Mouse (Mus musculus) gonadal fat pad, adult 2 months (tissue): ENCODE data around the gene Adprhl1. TPM values are rescaled to one million over a fixed set of nuclear protein-coding genes. Genes with fewer than 3 reads are reported as not detected.

Source experiments
- DNase-seq: peaks from one replicate; pipeline ENCODE4 v3.0.0-alpha.2; 2012; ENCODE audit warnings: low read depth
- polyA plus RNA-seq: library from polyadenylated mRNA; depleted of rRNA; stranded (reverse); fragments of >200 nt; gene quantifications from 2 replicates; pipeline ENCODE4 v1.2.3, GENCODE M21; 2012

The Adprhl1 gene
- polyA plus RNA-seq, 1 experiment, result 0.41 TPM

DNA sequence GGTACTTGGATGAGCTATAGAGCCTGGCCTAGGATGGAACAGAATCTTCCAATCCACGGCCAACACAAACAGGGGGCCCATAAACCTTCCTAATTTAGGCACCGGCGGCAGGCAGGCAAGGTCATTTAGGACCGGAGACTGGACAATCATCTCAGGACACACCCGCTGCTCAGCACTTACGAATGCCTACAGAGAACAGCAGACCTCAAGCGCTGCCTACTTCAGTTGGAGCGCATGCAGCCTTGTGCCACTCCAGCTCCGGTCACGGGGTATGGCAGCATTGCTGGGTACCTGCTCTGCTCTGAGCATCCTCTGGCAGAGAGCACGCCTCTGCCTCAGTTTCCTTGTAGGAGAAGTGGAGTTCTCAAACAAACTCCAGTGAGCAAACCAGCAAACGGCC, 24.2 kb downstream of the Adprhl1 start:
- DNase-seq, result no peak

DNA sequence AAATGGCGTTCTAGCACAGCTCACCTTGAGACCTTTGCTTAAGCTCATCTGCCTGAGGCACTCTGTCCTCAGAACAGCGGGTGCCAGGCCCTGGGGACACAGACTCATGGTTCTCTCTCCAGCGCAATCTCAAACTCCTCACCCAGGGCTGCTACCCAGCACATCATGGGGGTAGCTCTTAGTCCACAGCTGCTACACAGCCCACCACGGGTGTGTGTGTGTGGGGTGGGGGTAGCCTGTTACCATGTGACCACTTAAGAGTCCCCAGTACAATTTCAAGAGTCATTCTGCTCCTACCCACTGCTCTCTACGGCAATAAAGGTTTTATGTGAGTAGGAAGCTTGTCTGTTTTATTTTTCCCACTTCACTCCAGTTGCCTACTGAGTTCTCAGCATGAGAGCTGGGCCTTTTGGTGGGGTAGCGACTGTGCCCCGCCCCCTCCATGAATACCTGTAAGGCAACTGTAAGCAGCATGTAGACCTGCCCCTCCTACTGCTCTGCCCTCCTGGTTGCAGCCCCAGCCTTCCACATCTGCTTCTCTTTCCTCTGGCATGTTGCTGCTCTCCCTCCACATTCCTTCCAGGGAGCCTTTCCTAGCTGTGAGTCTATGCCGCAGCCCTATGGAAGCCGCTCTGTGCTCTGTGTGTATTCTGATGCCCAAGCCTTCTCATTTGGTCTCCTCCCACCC, 24.9 kb downstream of the Adprhl1 start:
- DNase-seq, result no peak

DNA sequence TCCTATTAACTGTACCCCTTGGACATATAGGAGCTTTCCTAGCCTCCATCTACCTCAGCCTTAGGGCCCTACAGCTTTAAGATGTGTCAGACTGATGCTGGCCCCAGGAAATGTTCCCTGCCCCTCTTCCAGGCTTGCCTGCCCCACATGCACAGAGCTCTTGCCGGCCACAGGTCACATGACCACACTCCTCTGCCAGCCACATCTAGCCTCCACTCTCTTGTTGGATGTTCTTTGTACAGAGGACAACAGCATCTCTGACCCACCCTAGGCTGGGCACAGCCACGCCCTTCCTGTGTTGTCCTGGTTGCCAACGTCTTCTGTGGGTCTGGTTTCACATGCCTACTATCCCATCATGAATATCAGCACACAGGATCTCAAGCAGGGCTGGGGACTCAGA, 26.8 kb downstream of the Adprhl1 start:
- no peak for DNase-seq

DNA sequence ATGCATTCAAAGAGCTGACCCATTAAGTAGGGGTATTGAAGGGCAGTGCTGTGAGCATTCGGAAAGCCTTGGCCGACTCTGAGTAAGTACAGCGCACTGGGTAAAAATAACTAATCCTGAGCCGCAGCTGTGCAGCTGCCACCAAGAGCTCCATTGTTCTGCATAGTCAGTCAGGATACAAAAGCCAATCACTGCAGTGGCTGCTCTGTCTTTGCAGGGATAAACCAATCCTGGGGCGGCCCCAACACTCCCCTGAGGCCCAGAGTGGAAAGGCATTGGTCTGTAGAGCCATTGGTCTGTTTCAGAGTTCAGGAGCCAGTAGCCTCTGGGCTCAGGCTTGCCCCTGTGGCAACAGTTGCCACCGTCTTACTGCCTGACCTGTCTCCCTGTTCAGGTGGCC, 27.7 kb downstream of the Adprhl1 start:
- DNase-seq, result no peak

DNA sequence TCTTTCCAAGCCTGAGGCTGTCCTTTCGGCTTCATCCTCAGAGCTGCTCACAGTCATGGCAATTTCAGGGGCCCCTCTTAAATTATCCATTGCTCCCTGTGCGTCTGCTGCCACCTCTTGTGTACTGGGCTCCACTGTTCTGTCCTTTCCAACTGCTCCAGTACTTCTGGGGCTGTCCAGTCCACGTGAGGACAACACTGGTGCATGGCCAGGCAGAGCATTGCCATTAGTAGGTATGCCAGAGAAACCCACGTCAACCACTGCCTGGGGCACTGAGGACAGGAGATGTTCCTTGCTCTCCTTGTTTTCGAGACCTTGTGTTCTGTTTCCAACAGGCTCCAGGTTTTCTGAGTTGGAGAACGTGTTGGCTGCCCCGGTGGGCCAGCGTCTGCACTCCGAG, 29.5 kb downstream of the Adprhl1 start:
- DNase-seq, result no peak

DNA sequence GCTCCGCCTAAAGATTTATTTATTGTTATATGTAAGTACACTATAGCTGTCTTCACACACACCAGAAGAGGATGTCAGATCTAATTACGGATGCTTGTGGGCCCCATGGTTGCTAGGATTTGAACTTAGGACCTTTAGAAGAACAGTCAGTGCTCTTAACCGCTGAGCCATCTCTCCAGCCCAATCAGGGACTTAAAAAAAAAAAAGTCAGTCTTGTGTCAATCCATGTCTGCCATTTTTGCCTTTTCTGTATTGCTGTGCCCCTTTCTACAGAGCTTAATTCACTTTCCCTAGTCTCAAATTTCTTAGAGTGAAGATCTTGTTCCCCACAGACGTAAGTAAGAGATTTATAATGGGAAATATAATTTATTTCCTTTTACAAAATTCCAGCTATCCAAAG, 35.5 kb downstream of the Adprhl1 start:
- DNase-seq, result no peak

DNA sequence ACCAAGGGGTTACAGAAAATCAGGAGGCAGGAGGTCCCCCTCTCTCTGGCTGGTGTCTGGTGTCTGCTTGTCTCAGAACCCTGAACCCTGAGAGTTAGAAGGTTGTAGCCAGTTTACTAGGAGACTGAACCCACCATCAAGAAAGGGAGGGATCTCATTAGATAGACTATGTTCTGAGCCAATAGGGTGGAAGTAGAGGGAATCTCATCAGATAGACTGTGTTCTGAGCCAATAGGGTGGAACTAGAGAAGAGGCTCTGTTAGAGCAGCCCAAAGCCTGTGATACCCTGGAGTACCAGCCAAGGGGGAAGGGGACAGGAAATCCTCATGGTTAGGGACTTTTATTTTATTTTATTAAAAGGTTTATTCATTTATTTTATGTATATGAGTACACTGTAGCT, 36.0 kb downstream of the Adprhl1 start:
- DNase-seq, result no peak

DNA sequence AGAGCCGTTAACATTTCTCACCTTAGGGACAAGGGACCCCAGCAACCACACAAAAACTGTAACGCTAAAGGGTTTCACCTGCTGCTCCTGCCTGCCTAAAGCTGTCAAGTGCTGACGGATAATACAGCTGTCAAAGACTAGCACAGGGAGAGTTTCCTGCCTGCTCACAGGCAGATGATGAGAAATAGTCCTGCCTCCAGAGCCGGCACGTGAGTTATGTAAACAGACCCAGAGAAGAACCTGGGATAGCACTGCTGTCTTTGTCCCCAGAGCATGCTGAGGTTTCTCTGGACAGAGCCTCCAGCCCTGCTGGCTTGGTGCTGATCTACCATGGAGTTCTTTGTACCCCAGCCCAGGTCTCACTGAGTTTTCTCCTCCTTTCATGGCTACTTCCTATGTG, 36.9 kb downstream of the Adprhl1 start:
- no peak for DNase-seq

DNA sequence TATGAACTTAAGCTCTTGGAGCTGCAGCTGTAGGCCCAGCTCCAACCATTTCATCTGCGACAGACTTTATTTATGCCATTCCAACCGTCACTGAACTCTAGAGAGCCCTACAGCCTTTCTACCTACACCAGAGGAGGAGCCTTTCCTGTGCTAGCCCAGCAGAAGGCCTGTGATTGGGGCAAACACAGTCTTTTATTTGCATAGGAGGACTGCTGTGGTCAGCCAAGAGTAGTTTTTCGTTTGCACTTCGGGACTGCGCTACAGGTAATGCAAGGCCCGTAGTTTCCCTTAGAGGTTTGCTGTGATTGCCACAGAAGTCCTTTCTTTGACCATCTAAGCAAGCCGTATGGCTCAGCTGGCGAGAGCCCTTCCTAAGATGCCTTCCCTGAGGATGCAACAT, 37.6 kb downstream of the Adprhl1 start:
- no peak for DNase-seq

DNA sequence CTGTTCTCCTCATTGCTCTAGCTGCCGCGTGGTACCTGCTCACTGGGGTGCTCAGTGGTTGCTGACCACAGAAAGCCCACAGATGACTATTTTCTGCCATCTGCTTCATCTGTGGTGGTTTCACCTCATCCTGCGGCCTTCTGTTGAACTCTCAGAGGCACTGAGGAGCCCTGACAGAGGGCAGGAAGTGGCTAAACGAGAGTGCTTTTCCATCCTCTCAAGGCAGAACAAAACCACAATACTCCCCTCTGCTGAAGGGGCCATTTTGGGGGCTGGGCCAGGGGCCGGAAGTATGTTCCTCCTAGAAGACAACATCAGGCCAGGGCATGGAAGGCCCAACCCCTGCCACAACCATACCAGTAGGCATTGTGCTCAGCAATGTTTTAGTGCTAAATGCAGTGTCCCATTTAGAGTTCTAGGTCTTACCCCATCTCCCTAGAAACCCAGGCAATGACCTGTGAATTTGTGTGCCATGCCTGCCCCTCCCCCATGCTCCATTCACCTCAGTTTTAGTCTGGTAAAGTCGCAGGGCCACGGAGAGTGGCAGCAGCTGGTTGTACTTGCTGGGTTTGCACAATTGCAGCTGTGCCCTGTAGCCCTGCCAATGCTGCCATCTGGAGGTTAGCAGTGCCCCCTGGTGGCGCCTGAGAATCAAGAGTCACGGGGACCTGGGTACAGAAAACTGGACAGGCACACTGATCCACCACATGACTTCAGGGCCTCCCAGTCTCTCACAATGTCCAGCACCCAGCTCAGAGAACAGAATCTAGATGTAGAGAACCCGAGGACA, 40.3 kb downstream of the Adprhl1 start:
- no peak for DNase-seq

DNA sequence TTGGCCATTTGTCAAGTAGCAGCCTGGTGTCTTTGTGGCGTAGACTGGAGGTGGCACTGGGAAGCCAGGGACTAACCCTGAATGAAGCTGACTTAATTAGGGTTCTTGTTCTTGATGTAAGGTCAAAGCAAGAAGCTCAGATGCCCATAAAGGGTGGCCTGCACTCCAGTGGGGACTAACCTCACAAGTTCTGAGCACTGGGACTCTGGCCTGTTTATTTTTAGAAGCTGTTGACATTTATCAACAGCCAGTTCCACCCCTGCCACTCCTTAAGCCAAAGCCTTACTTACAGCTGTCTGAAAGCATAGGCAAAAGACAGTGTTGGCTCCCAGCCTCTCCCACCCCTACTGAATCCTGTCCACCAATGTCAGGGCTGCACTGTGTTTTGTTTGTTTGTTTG, 44.2 kb downstream of the Adprhl1 start:
- DNase-seq, result no peak

DNA sequence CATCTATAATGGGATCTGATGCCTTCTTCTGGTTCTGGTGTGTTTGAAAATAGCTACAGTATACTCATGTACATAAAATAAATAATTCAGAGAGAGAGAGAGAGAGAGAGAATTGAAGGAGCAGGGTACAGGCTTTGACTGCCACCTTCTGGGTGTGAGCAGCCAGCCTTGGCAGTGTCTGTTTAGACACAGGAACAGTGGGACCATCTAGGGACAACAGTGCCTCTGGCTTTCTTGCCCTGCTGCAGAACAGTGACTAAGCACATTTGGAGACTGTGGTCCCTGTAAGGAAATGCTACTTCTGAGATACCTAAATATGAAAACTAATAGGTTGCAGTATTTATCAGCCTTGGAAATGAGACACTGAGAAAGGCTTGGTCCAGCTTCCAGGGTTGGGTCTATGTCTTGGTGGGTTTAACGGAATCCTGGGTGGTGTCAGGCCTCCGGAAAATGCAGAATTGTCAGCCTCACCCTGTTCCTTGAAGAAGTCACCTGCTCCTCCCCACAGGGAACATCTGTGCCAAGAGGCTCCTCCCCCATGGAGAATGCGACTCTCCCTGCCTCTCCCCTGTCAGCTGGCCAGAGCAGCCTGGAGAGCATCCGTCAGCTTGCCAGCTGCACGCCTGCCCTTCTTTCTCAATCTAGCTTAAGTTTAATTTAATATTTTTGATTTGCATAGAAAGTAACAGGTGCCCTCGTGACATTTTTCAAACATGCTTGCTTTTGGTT, 45.2 kb downstream of the Adprhl1 start:
- DNase-seq, result no peak

DNA sequence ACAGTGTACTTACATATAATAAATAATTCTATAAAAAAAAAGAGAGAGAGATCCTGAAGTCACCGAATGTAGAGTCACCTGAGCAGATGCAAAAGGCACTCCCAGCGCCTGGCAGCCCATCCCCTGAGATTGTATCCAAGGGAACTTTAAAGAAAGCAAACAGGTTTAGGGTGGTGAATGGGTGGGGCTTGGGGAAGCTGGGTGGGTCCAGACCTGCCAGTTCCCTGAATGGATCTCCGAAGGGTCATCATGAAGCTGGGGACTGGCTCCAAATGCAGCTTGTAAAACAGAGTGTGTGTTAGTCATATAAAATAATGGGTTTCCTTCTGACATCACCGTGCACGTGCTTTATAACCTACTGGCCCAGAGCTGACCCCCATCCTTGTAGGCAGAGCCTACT, 47.7 kb downstream of the Adprhl1 start:
- DNase-seq, result no peak

DNA sequence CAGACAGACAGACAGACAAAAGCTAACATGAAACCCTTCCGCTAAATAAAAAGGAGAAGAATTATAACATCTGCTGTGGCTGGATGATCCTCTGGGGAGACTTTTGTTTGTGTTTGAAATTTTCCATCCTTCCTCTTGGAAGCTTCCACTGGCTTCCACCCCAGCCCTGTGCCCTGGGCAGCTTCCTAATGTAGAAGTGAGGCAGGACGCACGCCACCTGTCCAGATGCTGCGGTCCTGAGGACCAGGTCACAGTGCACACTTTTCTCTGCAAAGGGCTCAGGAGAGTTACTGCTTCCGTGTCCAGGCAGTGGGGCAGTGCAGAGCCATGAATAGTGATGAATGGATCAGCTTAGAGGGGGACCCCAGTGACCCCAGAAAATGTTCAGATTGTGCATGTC, 48.7 kb downstream of the Adprhl1 start:
- no peak for DNase-seq

DNA sequence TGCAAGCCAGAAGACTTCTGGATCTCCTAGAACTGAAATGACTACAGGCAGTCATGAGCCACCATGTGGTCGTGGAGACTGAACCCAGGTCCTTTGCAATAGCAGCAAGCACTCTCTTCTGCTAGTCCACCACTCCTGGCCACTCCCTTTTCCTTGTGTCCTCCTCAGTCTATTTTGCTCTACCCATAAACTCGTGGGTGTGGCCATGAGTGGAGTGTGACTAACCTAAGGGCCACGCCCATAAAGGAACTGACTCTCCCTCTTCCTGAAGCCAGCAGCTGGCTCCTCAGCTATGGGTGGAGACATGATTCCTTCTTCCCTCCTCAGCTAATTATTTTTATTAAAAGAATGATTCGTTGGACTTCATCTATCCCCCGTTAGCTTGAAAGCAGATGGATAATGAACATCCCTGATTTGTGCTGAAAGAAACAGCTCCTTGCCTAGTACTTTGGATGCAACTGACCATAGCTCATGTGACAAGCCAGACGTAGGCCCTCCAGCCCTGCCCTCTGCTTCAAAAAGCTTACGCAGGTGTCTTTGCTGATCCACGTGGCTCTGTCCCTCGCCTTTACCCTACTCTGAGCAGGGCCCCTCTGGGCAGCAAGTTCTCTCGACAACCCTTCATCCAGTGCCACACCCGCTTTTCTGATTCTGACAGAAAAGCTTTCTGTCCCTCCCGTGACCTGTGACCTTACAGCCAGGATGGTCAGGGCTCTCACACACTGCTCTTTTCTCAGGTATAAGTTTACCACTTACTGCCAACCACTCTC, 49.4 kb downstream of the Adprhl1 start:
- no peak for DNase-seq

DNA sequence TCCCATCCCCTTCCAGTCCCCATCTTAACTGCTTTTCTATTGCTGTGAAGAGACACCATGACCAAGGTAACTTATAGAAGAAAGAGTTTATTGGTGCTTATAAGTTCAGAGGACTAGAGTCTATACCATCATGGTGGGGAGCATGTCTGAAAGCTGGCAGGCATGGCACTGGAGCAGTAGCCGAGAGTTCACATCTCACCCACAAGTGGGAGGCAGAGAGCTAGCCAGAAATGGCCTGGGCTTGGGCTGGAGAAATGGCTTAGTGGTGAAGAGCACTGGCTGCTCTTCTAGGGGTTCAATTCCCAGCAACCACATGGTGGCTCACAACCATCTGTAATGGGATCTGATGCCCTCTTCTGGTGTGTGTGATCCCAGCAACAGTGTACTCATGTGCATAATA, 50.5 kb downstream of the Adprhl1 start:
- no peak for DNase-seq

DNA sequence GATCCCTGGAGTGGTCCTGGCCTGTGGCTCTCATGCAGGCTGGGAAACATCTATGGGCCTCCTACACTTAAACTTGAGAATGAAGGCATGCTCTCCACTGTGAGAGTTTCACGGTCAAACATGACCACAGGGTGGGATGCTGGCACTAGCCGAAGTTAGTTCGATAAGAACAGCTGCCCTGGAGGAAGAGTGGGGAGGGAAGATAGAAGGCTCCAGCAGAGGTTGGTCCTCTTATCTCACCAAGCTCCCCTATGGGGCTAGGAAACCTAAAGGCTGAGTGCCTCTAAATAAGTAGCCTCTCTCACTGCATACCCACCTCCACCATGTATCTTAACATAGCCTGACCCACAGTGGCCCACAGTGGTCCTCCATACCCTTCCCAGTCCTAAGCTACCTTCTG, 51.2 kb downstream of the Adprhl1 start:
- DNase-seq, result no peak

DNA sequence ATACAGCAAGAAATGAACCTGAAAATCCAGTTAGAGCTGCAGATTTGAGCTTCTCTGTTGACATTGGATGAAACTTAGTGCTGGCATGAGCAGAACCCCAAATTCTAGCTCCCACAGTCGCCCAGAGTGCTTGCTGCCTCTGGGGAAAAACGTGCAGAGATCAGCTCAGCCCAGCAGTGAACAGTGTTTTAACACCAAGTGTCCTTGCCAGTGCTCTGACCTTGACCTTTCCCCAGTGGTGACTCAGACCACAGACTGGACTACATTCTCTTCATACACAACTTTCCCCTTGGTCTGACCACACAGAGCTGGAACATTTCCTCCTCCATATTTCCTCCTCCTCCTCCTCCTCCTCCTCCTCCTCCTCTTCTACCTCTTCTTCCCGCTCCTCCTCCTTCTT, 51.9 kb downstream of the Adprhl1 start:
- DNase-seq, result no peak

DNA sequence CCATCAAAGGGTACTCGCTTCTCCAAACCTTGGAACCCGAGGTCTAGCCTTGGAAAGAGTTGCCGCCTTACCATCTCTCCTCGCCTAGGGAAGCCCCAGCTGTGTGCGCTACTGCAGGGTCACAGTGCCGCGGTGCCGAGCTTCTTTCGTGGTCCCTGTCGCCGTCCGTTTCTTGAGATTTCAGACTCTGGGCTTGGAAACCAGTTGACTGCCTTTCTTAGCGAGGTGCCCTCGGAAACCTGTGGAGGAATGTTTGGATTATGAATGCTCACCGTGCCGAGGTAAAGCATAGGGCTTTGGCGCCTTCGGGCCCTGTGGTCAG, 53.0 kb downstream of the Adprhl1 start:
- DNase-seq, result no peak

DNA sequence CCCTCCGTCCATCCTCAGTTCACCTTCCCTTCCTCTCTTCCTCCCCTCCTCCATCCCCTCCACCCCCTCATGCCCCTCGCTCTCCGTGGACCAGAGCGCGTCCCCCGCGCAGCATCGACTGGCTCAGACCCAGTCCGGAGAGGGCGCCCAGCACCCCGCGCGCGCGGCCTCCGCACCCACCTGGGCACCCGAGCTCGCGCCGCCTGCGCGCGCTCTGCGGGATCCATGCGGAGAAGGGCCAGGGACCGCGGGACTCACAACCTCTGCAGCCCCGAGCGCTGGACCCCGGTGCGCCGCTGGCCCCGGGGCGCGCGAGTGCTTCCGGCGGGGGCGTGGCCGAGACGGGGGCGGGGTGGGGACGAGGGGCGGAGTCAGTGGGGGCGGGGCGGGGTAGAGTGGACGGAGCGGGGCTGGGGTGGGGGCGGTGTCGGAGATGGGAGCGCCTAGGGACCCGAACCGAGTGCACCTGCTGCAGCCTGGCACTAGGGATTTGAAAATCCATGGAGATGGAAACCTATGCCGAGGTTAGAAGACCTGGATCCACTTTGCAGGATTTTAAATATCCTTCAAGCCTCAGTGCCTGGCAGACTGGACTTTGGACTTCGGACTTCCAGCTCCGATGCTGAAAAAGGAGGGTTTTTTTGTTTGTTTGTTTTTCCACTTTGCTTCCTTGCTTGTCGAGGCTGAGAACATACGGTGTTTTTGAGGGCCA, 53.5 kb downstream of the Adprhl1 start, which contains the start of gene Grtp1:
Gene Grtp1, minus strand, starts transcription at position 320 of the 712 bp plus-strand sequence.
- DNase-seq, result no peak

DNA sequence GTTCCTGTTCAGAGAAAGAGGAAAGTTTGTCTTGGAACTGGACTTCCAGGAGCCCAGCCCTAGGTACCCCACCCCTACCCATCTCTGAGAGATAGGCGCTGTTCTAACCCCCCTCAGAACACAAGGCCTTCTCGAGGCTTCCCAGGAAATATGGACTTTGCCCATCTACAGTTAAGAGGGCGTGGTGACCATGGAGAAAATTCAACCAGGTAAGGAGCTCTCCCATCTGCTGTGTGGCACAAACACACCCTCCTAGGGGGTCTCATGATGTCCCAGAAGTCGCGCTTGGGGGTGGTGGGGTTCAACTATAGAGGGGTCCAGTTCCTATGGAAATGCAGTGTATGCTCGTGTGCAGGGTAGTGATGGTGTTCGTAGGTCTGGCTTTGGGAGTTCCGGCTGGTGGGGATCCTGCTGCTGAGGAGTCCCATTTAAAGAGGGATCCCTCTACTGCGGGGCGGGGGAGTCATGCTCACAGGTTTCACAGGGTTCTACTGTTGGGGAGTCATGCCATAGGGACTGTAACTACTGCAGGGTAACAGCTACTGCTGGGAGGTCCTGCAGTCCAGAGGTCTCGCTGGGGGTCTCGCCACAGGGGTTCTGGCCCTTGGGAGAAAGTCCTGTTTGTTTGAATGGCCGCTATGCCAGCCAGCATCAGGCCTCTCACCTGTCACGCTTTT, 54.4 kb downstream of the Adprhl1 start:
- no peak for DNase-seq
